Mouse (Mus musculus) cerebellum, adult 2 months (tissue): ENCODE results near the gene Adamtsl1.

ENCODE experiments used
- CTCF ChIP-seq: fragments of 200-500 bp; IDR thresholded peaks from 2 replicates; pipeline ENCODE4 v1.5.1; 2011; ENCODE audit warnings: low read depth, mild to moderate bottlenecking, control low read depth, low read length, moderate library complexity, borderline replicate concordance; ENCODE audit not compliant: insufficient read depth
- POLR2A ChIP-seq: fragments of 200-500 bp; IDR thresholded peaks from 2 replicates; pipeline ENCODE4 v1.6.1; 2011; ENCODE audit warnings: low read length, control low read depth, borderline replicate concordance; ENCODE audit not compliant: insufficient read depth

- TF ChIP-seq CTCF: no peak
- TF ChIP-seq POLR2A: no peak
These were observed 310.2 kb downstream of the Adamtsl1 start for GRCm38 (mm10) chr4:85823952-85824704.
